In genomic region chr2:58595350-58595749, GRCm38 (mm10) we compare ENCODE assay signal across 14 mouse cellular contexts. TPM values are rescaled to one million over a fixed set of nuclear protein-coding genes. Genes with fewer than 3 reads are reported as not detected.
DNase-seq lines count a peak whose midpoint lies in the region; ATAC-seq and TF ChIP-seq lines count a peak whose summit lies in the region.
"Had no signal": no experiment of that assay in that cellular context is flagged by ENCODE, and none has a peak within 500 bp of the region (broad histone marks: within the 10 kb centered on the region; RNA-seq: fewer than 3 reads in every experiment).

No protein-coding gene starts in this region.

- H3K4me1 ChIP-seq in forebrain, postnatal 0 days (ENCODE audit: insufficient read depth), result no peaks in the 10 kb centered on the region
- no peaks in the 10 kb centered on the region for H3K4me1 ChIP-seq in forebrain, embryonic 12.5 days
- peaks cover 11% of the 10 kb centered on the region for H3K4me1 ChIP-seq in heart, embryonic 16.5 days (ENCODE audit: control insufficient read depth, insufficient read depth, low read length)
- H3K4me1 ChIP-seq in liver, postnatal 0 days (ENCODE audit: insufficient read depth), result no peaks in the 10 kb centered on the region

- intact Hi-C loops in left cerebral cortex, adult 2 months (cut with DNase I), result no loop called here
- intact Hi-C loops in left cerebral cortex, postnatal 10 days (cut with DNase I), result no loop called here

- H3K27ac ChIP-seq in forebrain, postnatal 0 days (ENCODE audit: low read depth, low read length), result peak overlapping the region; percentile 62; the same call in 1 of the 2 replicates
- no peak overlapping the region for H3K27ac ChIP-seq in forebrain, embryonic 12.5 days
- peak overlapping the region; percentile 74; the same call in 1 of the 2 replicates for H3K27ac ChIP-seq in layer of hippocampus, adult 2 months
- H3K27ac ChIP-seq in heart, embryonic 16.5 days (ENCODE audit: low read length), result peak overlapping the region; percentile 61
- peak overlapping the region; percentile 48; the same call in 1 of the 2 replicates for H3K27ac ChIP-seq in liver, postnatal 0 days (ENCODE audit: low read depth)
- H3K27ac ChIP-seq in left cerebral cortex, adult 2 months, result no peak overlapping the region

- no peak for TF ChIP-seq EP300 in liver, postnatal 0 days (IDR thresholded peaks at IDR 0.05; ENCODE audit: low read depth)

- no peak for DNase-seq in forebrain, postnatal 0 days
- DNase-seq in layer of hippocampus, adult 2 months (ENCODE audit: low spot score in 2 of 2), result no peak
- no peak for DNase-seq in layer of hippocampus, adult 11-12 months (ENCODE audit: low spot score)
- DNase-seq in liver, postnatal 0 days, result no peak
- DNase-seq in left cerebral cortex, adult 2 months (ENCODE audit: extremely low spot score in 1 of 2, low spot score in 2 of 2), result no peak
- no peak for DNase-seq in left cerebral cortex, postnatal 10 days (ENCODE audit: extremely low spot score in 1 of 2, low spot score in 2 of 2)
- DNase-seq: cerebellum, postnatal 14 days; kidney, adult 8-10 months; layer of hippocampus, postnatal 36 days; thymus, adult 2 months had no signal

- H3K4me2 ChIP-seq in forebrain, postnatal 0 days (ENCODE audit: low read depth), result no peak overlapping the region
- H3K4me2 ChIP-seq in forebrain, embryonic 12.5 days, result no peak overlapping the region
- H3K4me2 ChIP-seq in heart, embryonic 16.5 days (ENCODE audit: low read depth, low read length), result no peak overlapping the region
- H3K4me2 ChIP-seq in liver, postnatal 0 days (ENCODE audit: low read depth, low read length), result no peak overlapping the region

- no peak overlapping the region for H3K4me3 ChIP-seq in forebrain, postnatal 0 days (ENCODE audit: low read depth, low read length)
- H3K4me3 ChIP-seq in forebrain, embryonic 12.5 days (replicated peaks), result no peak overlapping the region
- no peak overlapping the region for H3K4me3 ChIP-seq in layer of hippocampus, adult 2 months
- H3K4me3 ChIP-seq in heart, embryonic 16.5 days (ENCODE audit: low read length), result no peak overlapping the region
- H3K4me3 ChIP-seq in liver, postnatal 0 days (ENCODE audit: low read depth, low read length), result no peak overlapping the region
- H3K4me3 ChIP-seq in left cerebral cortex, adult 2 months, result no peak overlapping the region
- H3K4me3 ChIP-seq: erythroblast, embryonic 14.5 days had no signal

- H3K9me3 ChIP-seq in forebrain, postnatal 0 days (ENCODE audit: low read length), result no peaks in the 10 kb centered on the region
- H3K9me3 ChIP-seq in forebrain, embryonic 12.5 days, result no peaks in the 10 kb centered on the region
- H3K9me3 ChIP-seq in heart, embryonic 16.5 days (replicated peaks; ENCODE audit: control insufficient read depth, low read length), result no peaks in the 10 kb centered on the region
- H3K9me3 ChIP-seq in liver, postnatal 0 days (ENCODE audit: low read length), result no peaks in the 10 kb centered on the region

- WGBS in forebrain, postnatal 0 days, result 68% methylated on average over 9 of the region's 9 CpGs
- 81% methylated on average over 9 of the region's 9 CpGs for WGBS in forebrain, embryonic 12.5 days
- WGBS in heart, embryonic 16.5 days, result 46% methylated on average over 9 of the region's 9 CpGs
- WGBS in liver, postnatal 0 days (ENCODE audit: insufficient replicate concordance), result 45% methylated on average over 9 of the region's 9 CpGs

- H3K36me3 ChIP-seq in forebrain, postnatal 0 days (ENCODE audit: insufficient read depth), result no peaks in the 10 kb centered on the region
- no peaks in the 10 kb centered on the region for H3K36me3 ChIP-seq in forebrain, embryonic 12.5 days (replicated peaks)
- no peaks in the 10 kb centered on the region for H3K36me3 ChIP-seq in heart, embryonic 16.5 days (ENCODE audit: control insufficient read depth, insufficient read depth)
- H3K36me3 ChIP-seq in liver, postnatal 0 days (replicated peaks; ENCODE audit: insufficient read depth, low read length), result no peaks in the 10 kb centered on the region
- H3K36me3 ChIP-seq: G1E had no signal

- no peak for TF ChIP-seq CTCF in forebrain, postnatal 0 days (IDR thresholded peaks at IDR 0.05; ENCODE audit: low read depth)
- no peak for TF ChIP-seq CTCF in layer of hippocampus, adult 2 months (conservative IDR thresholded peaks at IDR 0.05)
- TF ChIP-seq CTCF in liver, postnatal 0 days (IDR thresholded peaks at IDR 0.05; ENCODE audit: low read depth), result no peak
- TF ChIP-seq CTCF in left cerebral cortex, adult 2 months (IDR thresholded peaks at IDR 0.05), result no peak

- no peaks in the 10 kb centered on the region for H3K27me3 ChIP-seq in forebrain, postnatal 0 days (ENCODE audit: insufficient read depth, low read length)
- H3K27me3 ChIP-seq in forebrain, embryonic 12.5 days, result no peaks in the 10 kb centered on the region
- no peaks in the 10 kb centered on the region for H3K27me3 ChIP-seq in heart, embryonic 16.5 days (ENCODE audit: control insufficient read depth, insufficient read depth, low read length)
- no peaks in the 10 kb centered on the region for H3K27me3 ChIP-seq in liver, postnatal 0 days (ENCODE audit: insufficient read depth, low read length)

- ATAC-seq in forebrain, postnatal 0 days, result no peak
- no peak for ATAC-seq in forebrain, embryonic 12.5 days (ENCODE audit: low FRiP score)
- no peak for ATAC-seq in heart, embryonic 16.5 days (replicated peaks; ENCODE audit: extremely low read depth, insufficient read depth, low FRiP score)
- ATAC-seq in liver, postnatal 0 days, result no peak

- no peak overlapping the region for H3K9ac ChIP-seq in forebrain, postnatal 0 days
- H3K9ac ChIP-seq in forebrain, embryonic 12.5 days, result no peak overlapping the region
- H3K9ac ChIP-seq in heart, embryonic 16.5 days (ENCODE audit: low read length), result no peak overlapping the region
- no peak overlapping the region for H3K9ac ChIP-seq in liver, postnatal 0 days (replicated peaks)

RNA-seq across cellular contexts. Expression of gene Upp2, which starts 28.3 kb away (rescaled TPM):
- total RNA-seq in forebrain, postnatal 0 days (2014; rRNA removed), result 12.6 and 19.9 TPM in 2 replicates
- polyA plus RNA-seq in forebrain, postnatal 0 days (2015; fragmentation: Nextera tagmentation; extraction: Ambion mirVana), result 10.8 and 12.5 TPM in 2 replicates
- 7.3 and 7.5 TPM in 2 replicates for polyA plus RNA-seq in forebrain, embryonic 12.5 days (2016; fragmentation: Nextera tagmentation; extraction: Ambion mirVana)
- 10 to 100 TPM; 32.7 to 38.5 TPM for total RNA-seq in layer of hippocampus, adult 2 months (2021)
- 5.4 and 6.4 TPM in 2 replicates for polyA plus RNA-seq in heart, embryonic 16.5 days (2015; fragmentation: Nextera tagmentation; extraction: Ambion mirVana)
- 45.7 and 55.8 TPM in 2 replicates for polyA plus RNA-seq in liver, postnatal 0 days (2015; fragmentation: Nextera tagmentation; extraction: Ambion mirVana)
- total RNA-seq in left cerebral cortex, adult 2 months (2021), result 10 to 100 TPM; 26.7 to 33.8 TPM
- 10 to 100 TPM; 16.6 TPM for total RNA-seq in left cerebral cortex, postnatal 10 days (2021)
- polyA plus RNA-seq: erythroblast, embryonic 14.5 days; G1E had no signal

RNA-seq across cellular contexts. Expression of gene Acvr1, which starts 28.4 kb away (rescaled TPM):
- total RNA-seq in forebrain, postnatal 0 days (2014; rRNA removed), result 14.8 and 16.4 TPM in 2 replicates
- 5.6 and 6.4 TPM in 2 replicates for polyA plus RNA-seq in forebrain, postnatal 0 days (2015; fragmentation: Nextera tagmentation; extraction: Ambion mirVana)
- 3.5 and 4.6 TPM in 2 replicates for polyA plus RNA-seq in forebrain, embryonic 12.5 days (2016; fragmentation: Nextera tagmentation; extraction: Ambion mirVana)
- total RNA-seq in layer of hippocampus, adult 2 months (2021), result 10 to 100 TPM; 46.0 to 48.2 TPM
- polyA plus RNA-seq in heart, embryonic 16.5 days (2015; fragmentation: Nextera tagmentation; extraction: Ambion mirVana), result 7.2 and 8.0 TPM in 2 replicates
- 2.7 and 2.8 TPM in 2 replicates for polyA plus RNA-seq in liver, postnatal 0 days (2015; fragmentation: Nextera tagmentation; extraction: Ambion mirVana)
- total RNA-seq in left cerebral cortex, adult 2 months (2021), result 10 to 100 TPM; 32.9 to 36.6 TPM
- 10 to 100 TPM; 34.1 to 38.5 TPM for total RNA-seq in left cerebral cortex, postnatal 10 days (2021)
- polyA plus RNA-seq: erythroblast, embryonic 14.5 days; G1E had no signal

Comparison
In these comparisons a context has a peak if more than half of its experiments do, and no peak if none do; other contexts are left out.
1. H3K27ac ChIP-seq: peak in forebrain, postnatal 0 days (single experiment), layer of hippocampus, adult 2 months (single experiment), heart, embryonic 16.5 days (single experiment) and liver, postnatal 0 days (single experiment); none in forebrain, embryonic 12.5 days (single experiment) and left cerebral cortex, adult 2 months (single experiment).